Mouse (Mus musculus) gastrocnemius, adult 2 months (tissue): ENCODE measurements at regions not wholly inside any gene's neighbourhood (a gene's known extent, or its start where the extent isn't known, plus 50 kb on each side); places are given as distances from the start of the nearest gene placed in this dataset.

ENCODE experiments used
- DNase-seq: peaks from one replicate; pipeline ENCODE4 v3.0.0; 2022
- H3K27ac ChIP-seq: fragments of 200-600 bp; 2 replicates; pipeline ENCODE4 v1.8.1; 2022; ENCODE audit warnings: mild to moderate bottlenecking
- H3K4me3 ChIP-seq: fragments of 200-600 bp; 2 replicates; pipeline ENCODE4 v1.8.1; 2022; ENCODE audit warnings: mild to moderate bottlenecking, moderate library complexity
- CTCF ChIP-seq: fragments of 200-600 bp; IDR thresholded peaks from 2 replicates; pipeline ENCODE4 v1.8.1; 2022; ENCODE audit warnings: antibody characterized with exemption, mild to moderate bottlenecking, moderate library complexity
- intact Hi-C: fragments of 180-260 bp; cut with DNase I; formaldehyde crosslinking; loops from one replicate; pipeline ENCODE4 v1.15.1; 2025

GRCm38 (mm10) chr2:160044184-160044583 is 289.8 kb downstream of the Gm826 start:
- intact Hi-C loops: no loop called here
- peak overlapping the region; percentile 77 for H3K27ac ChIP-seq
- no peak for TF ChIP-seq CTCF
- H3K4me3 ChIP-seq: no peak overlapping the region
- peak; percentile 90 for DNase-seq

- intact Hi-C loops: no loop called here
- peak overlapping the region; percentile 16; the same call in 1 of the 2 replicates for H3K27ac ChIP-seq
- no peak for TF ChIP-seq CTCF
- DNase-seq: no peak
- H3K4me3 ChIP-seq: no peak overlapping the region
Observed at GRCm38 (mm10) chr2:160029432-160029831, 304.5 kb downstream of the Gm826 start.

- no peak for TF ChIP-seq CTCF
- Histone ChIP-seq H3K4me3 (no peak overlapping the region), H3K27ac (no peak overlapping the region)
- intact Hi-C loops: no loop called here
- DNase-seq: no peak
Observed at GRCm38 (mm10) chr2:160028459-160028858, 305.5 kb downstream of the Gm826 start.

- no peak for TF ChIP-seq CTCF
- intact Hi-C loops: no loop called here
Observed at GRCm38 (mm10) chr2:160025911-160026310, 308.1 kb downstream of the Gm826 start.

GRCm38 (mm10) chr2:160021541-160021940 is 312.4 kb downstream of the Gm826 start:
- intact Hi-C loops: no loop called here
- DNase-seq: peak; percentile 54
- peak overlapping the region; percentile 69 for H3K27ac ChIP-seq

More at GRCm38 (mm10) chr2:160025911-160026310, 308.1 kb downstream of the Gm826 start:
- Histone ChIP-seq H3K27ac (peak overlapping the region; percentile 61), H3K4me3 (no peak overlapping the region)
- peak; percentile 51 for DNase-seq

GRCm38 (mm10) chr2:160020876-160021275 is 313.1 kb downstream of the Gm826 start:
- TF ChIP-seq CTCF: no peak
- DNase-seq: no peak
- Histone ChIP-seq H3K4me3 (no peak overlapping the region), H3K27ac (peak overlapping the region; percentile 61; the same call in 1 of the 2 replicates)
- intact Hi-C loops: no loop called here

More at GRCm38 (mm10) chr2:160021541-160021940, 312.4 kb downstream of the Gm826 start:
- TF ChIP-seq CTCF: no peak
- no peak overlapping the region for H3K4me3 ChIP-seq

GRCm38 (mm10) chr2:160017020-160017812 is 316.7 kb downstream of the Gm826 start:
- DNase-seq: no peak
- intact Hi-C loops: no loop called here
- Histone ChIP-seq H3K4me3 (no peak overlapping the region), H3K27ac (no peak overlapping the region)
- TF ChIP-seq CTCF: no peak

GRCm38 (mm10) chr2:160011421-160011820 is 322.5 kb downstream of the Gm826 start:
- intact Hi-C loops: no loop called here
- no peak overlapping the region for H3K4me3 ChIP-seq
- TF ChIP-seq CTCF: no peak
- H3K27ac ChIP-seq: no peak overlapping the region
- DNase-seq: no peak

- TF ChIP-seq CTCF: no peak
Observed at GRCm38 (mm10) chr2:160002695-160003094, 331.3 kb downstream of the Gm826 start.

GRCm38 (mm10) chr2:160000449-160000848 is 333.5 kb downstream of the Gm826 start:
- no peak for DNase-seq
- H3K4me3 ChIP-seq: no peak overlapping the region
- H3K27ac ChIP-seq: no peak overlapping the region
- intact Hi-C loops: no loop called here
- peak; percentile 61 for TF ChIP-seq CTCF

More at GRCm38 (mm10) chr2:160002695-160003094, 331.3 kb downstream of the Gm826 start:
- peak; percentile 28 for DNase-seq
- Histone ChIP-seq H3K27ac (no peak overlapping the region), H3K4me3 (no peak overlapping the region)
- intact Hi-C loops: no loop called here

GRCm38 (mm10) chr2:159997395-159997794 is 336.6 kb downstream of the Gm826 start:
- DNase-seq: peak; percentile 66
- no peak overlapping the region for H3K27ac ChIP-seq
- TF ChIP-seq CTCF: no peak
- H3K4me3 ChIP-seq: no peak overlapping the region
- intact Hi-C loops: loop anchor here (5.0 kb wide), 1 partner anchor 350 kb away; no protein-coding TSS in a partner anchor

GRCm38 (mm10) chr2:159994490-159994889 is 339.5 kb downstream of the Gm826 start:
- no peak for DNase-seq
- no peak overlapping the region for H3K4me3 ChIP-seq
- intact Hi-C loops: no loop called here

GRCm38 (mm10) chr2:159986719-159987118 is 347.2 kb downstream of the Gm826 start:
- Histone ChIP-seq H3K4me3 (no peak overlapping the region), H3K27ac (no peak overlapping the region)
- TF ChIP-seq CTCF: no peak
- intact Hi-C loops: no loop called here
- no peak for DNase-seq

More at GRCm38 (mm10) chr2:159994490-159994889, 339.5 kb downstream of the Gm826 start:
- H3K27ac ChIP-seq: no peak overlapping the region
- no peak for TF ChIP-seq CTCF
